Mouse (Mus musculus) forelimb bud, embryonic 11.5 days (tissue): ENCODE measurements around the gene Hadha.

Experiments used
- DNase-seq: peaks from one replicate; pipeline ENCODE4 v3.0.0-alpha.2; 2012; ENCODE audit warnings: low read depth, low spot score

The Hadha gene

DNA sequence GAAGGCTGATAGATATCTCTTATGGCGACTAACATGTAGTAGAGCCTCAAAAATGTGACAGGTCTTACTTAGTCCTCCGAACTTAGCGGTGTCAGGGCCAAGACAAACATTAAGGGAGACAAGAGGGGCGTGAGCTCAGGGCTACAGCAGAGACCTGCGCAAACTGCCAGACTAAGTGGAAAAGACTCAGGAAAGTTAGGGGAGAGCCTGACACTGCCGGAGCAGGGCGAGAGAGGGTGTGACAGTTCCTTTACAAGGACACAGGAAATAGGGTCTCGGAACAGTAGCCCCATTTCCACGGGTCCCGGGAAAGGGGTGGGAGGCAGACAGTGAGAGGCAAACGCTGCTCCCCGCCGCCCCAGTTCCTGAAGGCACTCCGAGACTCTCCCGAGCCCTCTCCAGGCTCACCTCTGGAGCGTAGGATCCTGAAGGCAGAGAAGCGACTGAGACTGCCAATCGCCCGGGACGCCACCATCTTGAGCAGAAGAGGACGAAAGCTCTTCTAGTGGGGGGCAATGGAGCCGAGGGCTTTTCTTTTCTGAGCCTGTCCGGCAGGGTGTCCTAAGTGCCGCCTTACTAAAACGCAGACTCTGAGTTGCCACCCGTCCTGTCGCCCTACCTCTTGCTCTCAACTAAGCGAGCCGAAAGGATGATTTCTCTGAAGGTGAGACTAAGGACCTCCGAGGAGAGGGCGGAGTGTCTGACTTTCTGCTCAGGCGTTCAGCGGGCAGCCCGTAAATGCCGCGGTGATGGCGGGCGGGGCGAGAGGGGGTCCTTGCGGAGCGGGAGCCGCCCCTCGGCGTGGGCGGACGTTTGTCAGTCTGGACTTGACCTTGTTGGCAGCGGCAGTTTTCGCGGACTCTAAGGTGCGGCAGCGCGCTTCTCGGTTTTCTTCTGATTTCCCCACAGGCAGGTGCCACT is at the start of gene Hadha, which contains the start of gene Hadhb:
Gene Hadha (minus strand): TSS at position 689 of the 921 bp plus-strand sequence.
Gene Hadhb (plus strand): TSS at position 775 of the 921 bp plus-strand sequence.
- peak; percentile 86 for DNase-seq

GRCm38 (mm10) chr5:30204441-30204840 is 49.5 kb upstream of the Hadha start:
- no peak for DNase-seq

DNA sequence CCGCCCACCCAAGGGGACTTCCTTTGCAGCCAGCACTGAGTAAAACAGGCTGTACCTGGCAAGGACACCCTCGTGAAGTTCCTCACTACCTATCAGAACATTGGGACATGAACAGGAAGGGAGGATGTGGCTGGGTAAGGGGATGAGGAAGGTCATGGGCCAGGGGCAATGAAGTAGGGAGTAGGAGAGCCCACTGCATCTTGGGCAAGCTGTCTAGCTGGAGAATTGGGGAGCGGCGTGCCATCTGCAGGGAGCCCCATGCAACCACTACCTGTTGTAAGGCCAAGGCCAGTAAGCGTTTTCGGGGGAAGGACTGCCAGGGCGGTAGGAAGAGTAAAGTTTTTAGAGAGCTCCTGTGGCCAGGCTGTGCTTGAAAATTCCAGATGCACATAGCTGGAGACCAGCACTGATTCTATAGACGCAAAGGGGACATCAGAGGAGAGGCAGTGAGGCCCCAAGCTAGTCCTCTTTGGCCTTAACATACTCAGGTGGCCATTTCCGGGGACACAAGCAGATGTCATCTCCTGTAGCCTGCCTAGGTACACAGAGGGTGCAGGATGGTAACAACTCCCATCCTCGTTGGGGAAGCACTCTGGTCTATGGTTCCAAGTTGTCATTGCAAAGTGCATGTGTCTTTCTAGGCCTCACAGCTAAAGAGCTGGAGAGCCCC is 48.4 kb upstream of the Hadha start:
- no peak for DNase-seq

DNA sequence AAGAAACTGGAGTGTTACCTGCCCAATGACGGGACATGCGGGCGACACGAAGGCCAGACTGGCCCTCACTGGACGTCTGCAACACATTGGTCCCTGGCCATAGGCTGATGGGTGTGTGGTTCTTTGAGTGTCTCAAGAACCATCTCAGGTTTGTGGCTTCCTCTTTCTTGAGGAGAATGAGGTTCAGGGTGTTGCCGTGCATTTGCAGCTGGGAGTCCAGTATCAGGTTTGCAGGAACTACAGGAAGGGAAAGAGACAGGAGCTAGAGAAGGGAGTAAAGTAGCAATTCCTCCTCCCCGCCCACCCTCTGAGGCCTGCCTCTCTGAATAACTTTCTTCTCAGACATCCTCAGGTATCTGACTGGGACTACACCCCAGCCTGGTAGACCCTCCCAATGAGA is 47.3 kb upstream of the Hadha start:
- DNase-seq = no peak

GRCm38 (mm10) chr5:30201521-30201920 is 46.6 kb upstream of the Hadha start:
- DNase-seq = peak; percentile 9

GRCm38 (mm10) chr5:30198257-30198656 is 43.3 kb upstream of the Hadha start:
- DNase-seq = no peak

- no peak for DNase-seq
Observed at GRCm38 (mm10) chr5:30195340-30195739, 40.4 kb upstream of the Hadha start.

DNA sequence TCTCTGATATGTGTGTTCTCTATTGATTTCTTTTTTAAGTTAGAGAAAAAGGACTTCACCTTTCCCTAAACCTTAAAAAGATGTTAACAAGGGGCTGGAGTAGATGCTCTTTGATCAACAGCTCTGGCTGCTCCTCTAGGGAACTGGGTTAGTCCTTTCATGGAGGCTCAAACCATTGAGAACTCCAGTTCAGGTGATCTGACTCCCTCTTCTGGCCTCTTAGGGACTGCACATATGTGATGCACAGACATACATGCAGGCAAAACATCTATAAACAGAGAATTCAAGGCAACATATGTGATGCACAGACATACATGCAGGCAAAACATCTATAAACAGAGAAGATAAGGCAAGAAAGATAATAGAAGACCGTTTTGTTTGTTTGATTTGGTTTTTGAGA is 37.5 kb upstream of the Hadha start:
- no peak for DNase-seq

- DNase-seq = no peak
Observed at GRCm38 (mm10) chr5:30187687-30188485, 32.9 kb upstream of the Hadha start.

GRCm38 (mm10) chr5:30175811-30176210 is 20.8 kb upstream of the Hadha start:
- no peak for DNase-seq

DNA sequence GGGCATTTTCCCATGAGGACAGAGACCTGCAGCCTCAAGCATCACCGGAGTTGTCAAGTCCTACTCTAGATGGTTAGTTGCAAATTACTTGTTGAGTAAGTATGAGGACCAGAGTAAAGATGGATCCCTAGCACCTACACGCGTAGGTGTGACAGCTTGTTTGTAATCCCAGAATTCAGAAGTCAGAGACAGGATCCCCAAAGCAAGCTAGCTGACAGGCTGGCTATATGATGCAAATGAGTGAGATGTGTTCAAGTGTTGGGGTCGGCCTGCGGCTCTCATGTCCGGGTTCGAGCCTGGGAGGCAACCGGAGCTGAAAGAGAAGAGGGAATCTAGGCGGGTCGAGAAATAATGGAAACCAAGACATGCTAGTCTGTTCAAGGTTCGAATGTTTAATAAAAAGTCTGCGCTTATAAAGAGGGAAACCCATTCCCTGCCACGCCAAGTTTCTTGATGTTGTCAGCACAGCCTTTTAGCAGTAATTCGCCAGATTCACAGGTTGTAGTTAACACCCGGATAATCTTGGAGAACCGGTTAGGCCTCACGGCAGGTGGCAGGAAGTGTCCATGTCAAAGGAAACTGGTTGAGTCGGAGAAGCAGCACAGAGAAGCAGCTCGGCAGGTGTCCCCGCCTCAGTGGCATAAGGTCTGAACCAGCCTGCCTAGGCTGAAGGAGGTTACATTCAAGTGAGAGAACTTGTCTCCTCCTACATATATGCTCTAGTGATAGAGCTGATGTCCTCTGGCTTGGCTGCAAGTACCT is 18.1 kb upstream of the Hadha start:
- peak; percentile 10 for DNase-seq

DNA sequence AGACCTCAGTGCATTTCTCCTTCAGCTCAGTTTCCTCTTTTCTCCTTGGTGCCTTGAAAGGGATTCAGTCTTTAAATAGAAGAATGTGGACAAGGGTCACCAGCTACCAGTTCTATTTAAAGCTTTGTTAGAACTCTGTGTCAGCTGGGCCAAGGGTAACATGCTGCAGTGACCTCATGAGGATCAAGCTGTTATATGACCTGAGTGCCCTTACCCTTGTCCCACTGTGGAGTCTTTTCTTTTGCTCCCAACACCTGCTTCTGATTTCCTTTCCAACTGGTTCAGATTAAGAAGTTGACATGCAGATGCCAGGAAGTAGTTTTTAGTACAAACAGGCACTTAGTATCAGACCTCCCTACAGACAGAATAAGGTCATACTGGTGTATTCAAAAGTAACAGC is 17.2 kb upstream of the Hadha start:
- peak; percentile 87 for DNase-seq

- no peak for DNase-seq
Observed at GRCm38 (mm10) chr5:30170303-30170940, 15.5 kb upstream of the Hadha start.

- DNase-seq = no peak
Observed at GRCm38 (mm10) chr5:30165234-30165946, 10.4 kb upstream of the Hadha start.

- DNase-seq = no peak
Observed at GRCm38 (mm10) chr5:30162339-30162738, 7.4 kb upstream of the Hadha start.

DNA sequence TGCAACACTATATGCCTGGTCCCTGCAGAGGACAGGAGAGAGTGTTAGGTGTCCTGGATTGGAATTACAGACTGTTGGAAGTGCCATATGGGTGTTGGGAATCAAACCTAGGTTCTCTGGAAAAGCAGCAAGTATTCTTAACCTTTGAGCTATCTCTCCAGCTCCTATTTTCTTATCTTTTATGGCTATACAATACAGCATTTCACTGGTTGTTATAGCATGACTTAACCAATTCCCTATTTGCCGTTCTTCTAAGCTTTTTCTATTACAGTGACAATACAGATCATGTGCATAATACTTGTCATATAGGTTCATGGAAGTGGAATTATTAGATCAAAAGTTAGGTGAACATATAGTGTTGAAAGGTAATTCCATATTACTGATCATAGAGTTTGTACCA is 6.9 kb upstream of the Hadha start:
- DNase-seq = no peak

GRCm38 (mm10) chr5:30159601-30160000 is 4.6 kb upstream of the Hadha start:
- DNase-seq = no peak

DNA sequence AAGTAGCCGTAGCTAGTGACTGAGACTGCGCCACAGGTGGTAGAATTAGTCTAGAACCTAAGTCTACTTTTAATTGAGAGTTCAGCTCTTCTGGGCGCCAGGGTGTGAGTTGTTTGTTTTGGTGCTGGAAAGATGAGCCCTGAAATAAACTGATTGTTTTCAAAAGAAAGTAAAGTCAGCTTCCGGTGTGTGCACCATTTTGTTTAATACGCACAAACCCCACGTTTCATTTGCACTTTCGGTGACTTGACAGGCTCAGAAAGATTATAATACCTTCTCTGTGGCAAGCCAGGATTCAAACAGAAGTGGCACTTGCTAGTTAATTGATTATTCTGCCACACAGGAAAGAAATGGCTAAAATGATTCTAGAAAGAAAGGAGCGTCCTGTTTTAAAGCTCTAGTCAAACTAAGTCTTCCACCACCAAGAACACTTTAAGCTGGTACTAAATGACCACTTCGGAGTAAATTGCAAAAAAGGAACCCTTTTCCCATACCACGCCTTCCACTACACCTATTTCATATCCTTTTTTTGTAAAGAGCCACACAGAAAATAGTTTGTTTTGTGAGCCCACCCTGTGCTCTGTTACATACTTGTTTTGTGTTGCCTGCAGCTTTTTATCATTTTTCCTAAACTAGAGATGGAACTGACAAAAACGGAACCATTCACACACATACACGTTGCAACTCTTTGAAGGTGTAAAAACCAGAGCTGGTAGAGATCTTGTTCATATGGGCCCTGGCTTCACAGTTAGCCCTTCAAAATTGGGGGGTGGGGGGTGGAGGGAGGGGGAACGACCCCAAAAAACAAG is 1.1 kb upstream of the Hadha start:
- DNase-seq = peak; percentile 1

DNA sequence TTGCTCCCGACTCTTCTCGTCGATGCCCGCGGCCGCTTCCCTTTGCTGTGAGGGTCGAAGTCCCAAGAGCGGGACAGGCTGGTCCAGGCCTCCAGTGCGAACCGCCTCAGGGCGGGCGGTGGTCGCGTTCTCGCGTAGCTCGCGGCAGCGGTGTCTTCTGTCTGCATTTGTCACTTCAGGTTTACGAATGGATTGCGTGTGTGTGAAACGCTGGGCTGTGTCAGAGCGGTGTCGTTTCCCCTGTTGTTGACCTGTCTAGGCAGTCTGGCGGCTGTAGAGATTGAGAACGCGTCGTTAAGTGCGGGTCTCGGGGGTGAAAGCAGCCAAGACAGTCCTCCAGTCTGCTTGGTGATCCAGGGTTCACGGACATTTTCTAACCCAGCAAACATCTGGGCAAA is 432 bp upstream of the Hadha start:
- DNase-seq = no peak
